Mouse (Mus musculus) gastrocnemius, postnatal 36 days (tissue): ENCODE results near the gene Gpatch2l. TPM values are rescaled to one million over a fixed set of nuclear protein-coding genes. Genes with fewer than 3 reads are reported as not detected.

Source experiments
- DNase-seq, 2 experiments: peaks; one replicate each; pipeline ENCODE4 v3.0.0; 2022
- intact Hi-C: fragments of 180-260 bp; cut with DNase I; formaldehyde crosslinking; loops from one replicate; pipeline ENCODE4 v1.15.1; 2025
- total RNA-seq, 2 experiments: library from RNA; stranded (reverse); gene quantifications; 2 replicates each; pipeline ENCODE4 v1.2.3; 2021

Gene Gpatch2l
- total RNA-seq, 2 experiments from 2014 or later = 11.9 TPM

GRCm38 (mm10) chr12:86276463-86276862 is 34.8 kb downstream of the Gpatch2l start:
- intact Hi-C loops = no loop called here

GRCm38 (mm10) chr12:86276895-86277294 is 35.2 kb downstream of the Gpatch2l start:
- intact Hi-C loops = no loop called here
- DNase-seq = no peak

More at GRCm38 (mm10) chr12:86276463-86276862, 34.8 kb downstream of the Gpatch2l start:
- DNase-seq = no peak

- no peak for DNase-seq
- intact Hi-C loops = no loop called here
These were observed 38.3 kb downstream of the Gpatch2l start for GRCm38 (mm10) chr12:86280000-86280399.

- no peak for DNase-seq
- intact Hi-C loops = no loop called here
These were observed 44.0 kb downstream of the Gpatch2l start for GRCm38 (mm10) chr12:86285704-86286103.

GRCm38 (mm10) chr12:86297450-86297849 is 55.8 kb downstream of the Gpatch2l start:
- DNase-seq = no peak
- intact Hi-C loops = no loop called here

- intact Hi-C loops = loop anchor here (10.0 kb wide), 1 partner anchor 168 kb away; no protein-coding TSS in a partner anchor
These were observed 61.3 kb downstream of the Gpatch2l start for GRCm38 (mm10) chr12:86302973-86303372.

GRCm38 (mm10) chr12:86305045-86305444 is 63.4 kb downstream of the Gpatch2l start:
- no peak for DNase-seq
- intact Hi-C loops = loop anchor here (10.0 kb wide), 1 partner anchor 170 kb away; no protein-coding TSS in a partner anchor

More at GRCm38 (mm10) chr12:86302973-86303372, 61.3 kb downstream of the Gpatch2l start:
- DNase-seq = no peak

- DNase-seq = no peak
- intact Hi-C loops = loop anchor here (10.0 kb wide), 1 partner anchor 171 kb away; no protein-coding TSS in a partner anchor
These were observed 64.1 kb downstream of the Gpatch2l start for GRCm38 (mm10) chr12:86305635-86306243.

- no peak for DNase-seq
- intact Hi-C loops = loop anchor here (10.0 kb wide), 1 partner anchor 175 kb away; no protein-coding TSS in a partner anchor
These were observed 67.8 kb downstream of the Gpatch2l start for GRCm38 (mm10) chr12:86309474-86309873.

GRCm38 (mm10) chr12:86309902-86310301 is 68.2 kb downstream of the Gpatch2l start:
- DNase-seq = no peak
- intact Hi-C loops = loop anchor here (10.0 kb wide), 1 partner anchor 175 kb away; no protein-coding TSS in a partner anchor

- intact Hi-C loops = no loop called here
- no peak for DNase-seq
These were observed 79.0 kb downstream of the Gpatch2l start for GRCm38 (mm10) chr12:86320629-86321028.

GRCm38 (mm10) chr12:86324297-86324696 is 82.6 kb downstream of the Gpatch2l start:
- no peak for DNase-seq
- intact Hi-C loops = no loop called here

GRCm38 (mm10) chr12:86329813-86330212 is 88.2 kb downstream of the Gpatch2l start:
- intact Hi-C loops = no loop called here
- no peak for DNase-seq

- no peak for DNase-seq
- intact Hi-C loops = no loop called here
These were observed 89.0 kb downstream of the Gpatch2l start for GRCm38 (mm10) chr12:86330684-86331083.

GRCm38 (mm10) chr12:86331248-86331647 is 89.6 kb downstream of the Gpatch2l start:
- DNase-seq = no peak
- intact Hi-C loops = no loop called here

GRCm38 (mm10) chr12:86336209-86336608 is 94.6 kb downstream of the Gpatch2l start:
- DNase-seq = no peak
- intact Hi-C loops = no loop called here

- intact Hi-C loops = no loop called here
- no peak for DNase-seq
These were observed 95.2 kb downstream of the Gpatch2l start for GRCm38 (mm10) chr12:86336887-86337286.

Other genes starting within 250 kb of the Gpatch2l start
- gene Tgfb3, start 162.8 kb upstream of the Gpatch2l start, total RNA-seq = 10 to 100 TPM; 26.0 to 31.0 TPM
- 1 to 10 TPM; 7.8 to 9.0 TPM for gene Ift43, start 159.3 kb upstream of the Gpatch2l start, total RNA-seq
- gene Esrrb, start 119.3 kb downstream of the Gpatch2l start, total RNA-seq = 1 to 10 TPM; 2.9 to 6.6 TPM